Mouse (Mus musculus) myocyte (in vitro differentiated cells): ENCODE measurements around the gene Cilp2. TPM values are rescaled to one million over a fixed set of nuclear protein-coding genes. Genes with fewer than 3 reads are reported as not detected.
A peak's percentile ranks its signal among the peaks of the same experiment; 100 is the strongest.

Source experiments
- H3K27me3 ChIP-seq: one replicate; pipeline ENCODE4 v1.6.1; 2011; ENCODE audit not compliant: control insufficient read depth, insufficient read depth, insufficient read length
- H3K36me3 ChIP-seq: one replicate; pipeline ENCODE4 v1.6.1; 2011; ENCODE audit not compliant: control insufficient read depth, insufficient read depth
- H3K4me2 ChIP-seq: one replicate; pipeline ENCODE4 v1.6.1; 2011; ENCODE audit warnings: low read depth, control low read depth
- H3K4me3 ChIP-seq: one replicate; pipeline ENCODE4 v1.5.1; 2011; ENCODE audit warnings: mild to moderate bottlenecking, control low read depth, moderate library complexity
- H3K79me2 ChIP-seq: one replicate; pipeline ENCODE4 v1.6.1; 2011; ENCODE audit not compliant: control insufficient read depth, insufficient read depth
- H3ac ChIP-seq: one replicate; pipeline ENCODE4 v1.6.1; 2011; ENCODE audit not compliant: control insufficient read depth, insufficient read length
- MYOG ChIP-seq, 3 experiments: IDR thresholded peaks; one replicate each; pipeline ENCODE4 v1.6.1; 2011; ENCODE audit warnings: control low read depth in 2 of 3, low read depth in 2 of 3, mild to moderate bottlenecking in 2 of 3; ENCODE audit not compliant: insufficient read length in 2 of 3, control insufficient read depth in 1 of 3, insufficient read depth in 1 of 3
- POLR2AphosphoS2 ChIP-seq: IDR thresholded peaks from one replicate; pipeline ENCODE4 v1.6.1; 2011; ENCODE audit warnings: low read depth, control low read depth; ENCODE audit not compliant: insufficient read length
- polyA plus RNA-seq: library from polyadenylated mRNA; unstranded; fragments of >200 nt; fragmentation: generic; extraction: Trizol; gene quantifications from one replicate; pipeline ENCODE4 v1.2.1, GENCODE M21; 2012; ENCODE audit warnings: missing spikeins

Cilp2 gene
- polyA plus RNA-seq, 1 experiment = 0.20 TPM

DNA sequence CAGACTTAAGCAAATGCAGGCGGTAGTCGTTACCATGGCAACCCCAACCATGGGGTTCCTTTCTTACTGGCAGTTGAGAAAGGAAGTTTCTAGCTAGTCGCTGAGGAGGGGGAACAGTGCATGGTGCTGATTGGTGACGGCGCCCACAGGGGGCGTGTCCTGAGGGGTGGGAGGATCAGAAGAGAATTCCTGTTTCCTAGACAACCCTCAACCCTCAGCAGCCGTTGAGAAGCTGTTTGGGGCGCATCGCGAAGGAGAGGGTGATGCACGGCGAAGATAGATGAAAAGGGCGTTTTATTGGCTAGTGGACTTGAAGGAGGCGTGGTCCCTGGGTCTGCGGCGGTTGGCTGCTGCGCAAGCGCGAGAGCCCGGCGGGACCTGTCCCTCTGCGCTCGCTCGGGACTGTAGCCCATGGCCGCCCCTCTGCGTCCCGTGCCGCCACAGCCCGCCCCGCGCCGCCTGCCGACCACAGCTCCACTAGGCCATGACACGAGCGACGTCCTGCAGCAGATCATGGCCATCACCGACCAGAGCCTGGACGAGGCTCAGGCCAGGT lies 55.1 kb downstream of the Cilp2 start, which contains the start of gene Pbx4:
Gene Pbx4 (plus strand): TSS at position 194 of the 556 bp plus-strand sequence.
- H3ac ChIP-seq = no peak within 1 kb of the TSS
- H3K27me3 ChIP-seq = no peaks in the 10 kb centered on the region
- no peaks in the 10 kb centered on the region for H3K79me2 ChIP-seq
- peak within 1 kb of the TSS; percentile 83 for H3K4me2 ChIP-seq
- H3K36me3 ChIP-seq = no peaks in the 10 kb centered on the region
- TF ChIP-seq POLR2AphosphoS2 = no peak
- peak in 1 of 3 experiments; percentile 5 for TF ChIP-seq MYOG (IDR thresholded peaks at IDR 0.05; ENCODE audit: control insufficient read depth in 1 of 3, insufficient read depth in 1 of 3, insufficient read length in 2 of 3, low read depth in 2 of 3)
- peak within 1 kb of the TSS; percentile 17 for H3K4me3 ChIP-seq

Other genes with a start within 250 kb of the Cilp2 start
- 0.43 TPM for gene Zfp964, start 233.2 kb downstream of the Cilp2 start, polyA plus RNA-seq
- 5.4 TPM for gene Zfp869, start 177.0 kb downstream of the Cilp2 start, polyA plus RNA-seq
- gene Zfp963, start 137.7 kb downstream of the Cilp2 start, polyA plus RNA-seq = 0.97 TPM
- 0.13 TPM for gene Gm20422, start 112.8 kb downstream of the Cilp2 start, polyA plus RNA-seq
- 35.6 TPM for gene Atp13a1, start 96.5 kb downstream of the Cilp2 start, polyA plus RNA-seq
- gene Zfp866, start 96.5 kb downstream of the Cilp2 start, polyA plus RNA-seq = 4.9 TPM
- 5.7 TPM for gene Gmip, start 79.0 kb downstream of the Cilp2 start, polyA plus RNA-seq
- 0.12 TPM for gene Lpar2, start 65.3 kb downstream of the Cilp2 start, polyA plus RNA-seq
- 1.7 TPM for gene Pbx4, start 55.2 kb downstream of the Cilp2 start, polyA plus RNA-seq
- gene Tssk6, start 14.5 kb upstream of the Cilp2 start, polyA plus RNA-seq = 0.92 TPM
- 277 TPM for gene Ndufa13, start 14.9 kb upstream of the Cilp2 start, polyA plus RNA-seq
- 19.0 TPM for gene Yjefn3, start 15.0 kb upstream of the Cilp2 start, polyA plus RNA-seq
- 46.7 TPM for gene Gatad2a, start 108.7 kb upstream of the Cilp2 start, polyA plus RNA-seq
- 27.4 TPM for gene Mau2, start 155.0 kb upstream of the Cilp2 start, polyA plus RNA-seq
- 38.4 TPM for gene Sugp1, start 155.1 kb upstream of the Cilp2 start, polyA plus RNA-seq
- gene Tm6sf2, start 185.2 kb upstream of the Cilp2 start, polyA plus RNA-seq = 0.54 TPM
- gene Hapln4, start 195.8 kb upstream of the Cilp2 start, polyA plus RNA-seq = 6.0 TPM
- not detected for gene Ncan, start 233.2 kb upstream of the Cilp2 start, polyA plus RNA-seq
- gene Nr2c2ap, start 243.6 kb upstream of the Cilp2 start, polyA plus RNA-seq = 41.3 TPM